In genomic region chr7:139249406-139250210, GRCm38 (mm10) we compare ENCODE assay signal across 8 mouse cellular contexts. TPM values are rescaled to one million over a fixed set of nuclear protein-coding genes. Genes with fewer than 3 reads are reported as not detected.
A peak's percentile ranks its signal among the peaks of the same experiment; 100 is the strongest.
DNase-seq lines count a peak whose midpoint lies in the region; ATAC-seq and TF ChIP-seq lines count a peak whose summit lies in the region.

No protein-coding gene starts in this region.

- H3K4me1 ChIP-seq in heart, embryonic 12.5 days (replicated peaks): peaks cover 81% of the 10 kb centered on the region
- peaks cover 4 to 17% of the 10 kb centered on the region in 2 experiments for H3K4me1 ChIP-seq in MEL (ENCODE audit: control insufficient read depth in 1 of 2, insufficient read depth in 2 of 2, low read length in 2 of 2)
- H3K4me1 ChIP-seq in heart, postnatal 0 days (ENCODE audit: control insufficient read depth, insufficient read depth): peaks cover 63% of the 10 kb centered on the region

- no peak for TF ChIP-seq POLR2A in MEL (IDR thresholded peaks at IDR 0.05; ENCODE audit: control insufficient read depth in 1 of 2, insufficient read depth in 1 of 2, low read depth in 1 of 2, low read length in 2 of 2, poor library complexity in 1 of 2)

- peak overlapping the region; percentile 86 for H3K9ac ChIP-seq in heart, embryonic 12.5 days
- H3K9ac ChIP-seq in MEL (ENCODE audit: control insufficient read depth, low read depth, low read length, poor library complexity, severe bottlenecking): no peak overlapping the region
- H3K9ac ChIP-seq in heart, postnatal 0 days (replicated peaks; ENCODE audit: low read depth, low read length): peak overlapping the region; percentile 85; the same call in 1 of the 2 replicates

- TF ChIP-seq EP300 in MEL (IDR thresholded peaks at IDR 0.05; ENCODE audit: low read depth in 1 of 2, low read length in 2 of 2): peak; percentile 50 to 51; a peak in 3 of 4 replicates
- no peak for TF ChIP-seq EP300 in heart, postnatal 0 days (IDR thresholded peaks at IDR 0.05; ENCODE audit: low read depth)

- no peaks in the 10 kb centered on the region for H3K9me3 ChIP-seq in heart, embryonic 12.5 days (replicated peaks)
- no peaks in the 10 kb centered on the region for H3K9me3 ChIP-seq in MEL (replicated peaks; ENCODE audit: insufficient read depth, low read length)
- no peaks in the 10 kb centered on the region for H3K9me3 ChIP-seq in heart, postnatal 0 days (replicated peaks; ENCODE audit: control insufficient read depth, low read length)

- H3K79me2 ChIP-seq in MEL (ENCODE audit: control insufficient read depth, insufficient read depth, low read length, poor library complexity): peaks cover 7% of the 10 kb centered on the region; the same call in 1 of the 2 replicates

- no peak for TF ChIP-seq RAD21 in MEL (IDR thresholded peaks at IDR 0.05; ENCODE audit: low read depth, low read length)

- H3K27me3 ChIP-seq in heart, embryonic 12.5 days (replicated peaks): no peaks in the 10 kb centered on the region
- H3K27me3 ChIP-seq in MEL (ENCODE audit: control insufficient read depth in 1 of 2, insufficient read depth in 2 of 2, low read length in 2 of 2): no peaks in the 10 kb centered on the region
- no peaks in the 10 kb centered on the region for H3K27me3 ChIP-seq in heart, postnatal 0 days (ENCODE audit: control insufficient read depth, insufficient read depth, low read length)

- H3K27ac ChIP-seq in heart, embryonic 12.5 days (ENCODE audit: poor library complexity, severe bottlenecking): peak overlapping the region; percentile 18; the same call in 1 of the 2 replicates
- no peak overlapping the region for H3K27ac ChIP-seq in MEL (ENCODE audit: control insufficient read depth, low read depth, low read length)
- H3K27ac ChIP-seq in heart, postnatal 0 days (ENCODE audit: low read depth): peak overlapping the region; percentile 91

- H3K4me3 ChIP-seq in heart, embryonic 12.5 days: peak overlapping the region; percentile 68
- peak overlapping the region; percentile 91 to 97; a peak in 3 of 4 replicates for H3K4me3 ChIP-seq in MEL (ENCODE audit: control insufficient read depth in 1 of 2, insufficient read depth in 1 of 2, low read depth in 2 of 2, low read length in 2 of 2)
- peak overlapping the region; percentile 88 for H3K4me3 ChIP-seq in heart, postnatal 0 days (ENCODE audit: low read depth, low read length)

- H3K36me3 ChIP-seq in heart, embryonic 12.5 days: peaks cover under 1% of the 10 kb centered on the region
- H3K36me3 ChIP-seq in MEL (ENCODE audit: control insufficient read depth in 1 of 2, insufficient read depth in 2 of 2, low read length in 2 of 2): 0 out of 4 replicates have a peak, but pooled peaks cover 0 to 3% of the 10 kb centered on the region in 2 experiments
- H3K36me3 ChIP-seq in heart, postnatal 0 days (replicated peaks; ENCODE audit: control insufficient read depth, insufficient read depth, low read length): no peaks in the 10 kb centered on the region

- no peak for TF ChIP-seq CTCF in MEL (IDR thresholded peaks at IDR 0.05 in 2 of 3, conservative IDR thresholded peaks at IDR 0.05 in 1 of 3; ENCODE audit: control insufficient read depth in 1 of 3, insufficient read depth in 1 of 3, low read depth in 2 of 3, low read length in 3 of 3, poor library complexity in 1 of 3, severe bottlenecking in 1 of 3)
- no peak for TF ChIP-seq CTCF in heart, postnatal 0 days (IDR thresholded peaks at IDR 0.05; ENCODE audit: low read depth)

- ATAC-seq in heart, embryonic 12.5 days (ENCODE audit: insufficient number of reproducible peaks, low FRiP score): no peak
- ATAC-seq in heart, postnatal 0 days (ENCODE audit: insufficient read depth, low read depth): no peak
- peak; percentile 34 for ATAC-seq in megakaryocyte-erythroid progenitor cell, adult 5-6 weeks (replicated peaks; ENCODE audit: low FRiP score, low TSS enrichment, poor library complexity, severe bottlenecking)

- peak overlapping the region; percentile 90 for H3K4me2 ChIP-seq in heart, embryonic 12.5 days
- peak overlapping the region; percentile 98 for H3K4me2 ChIP-seq in heart, postnatal 0 days (ENCODE audit: low read depth, low read length)

- no peak for DNase-seq in heart, postnatal 14 days
- peak; percentile 48 for DNase-seq in MEL (ENCODE audit: low read depth, low spot score)
- no peak for DNase-seq in heart, postnatal 0 days (ENCODE audit: low spot score)
- DNase-seq in urinary bladder, postnatal 25 days (ENCODE audit: low spot score): no peak
- no peak for DNase-seq in left cerebral cortex, postnatal 10 days (ENCODE audit: extremely low spot score in 1 of 2, low spot score in 2 of 2)
- DNase-seq in right cerebral cortex, adult 18-20 months: no peak

- 26% methylated on average over 7 of the region's 7 CpGs for WGBS in heart, embryonic 12.5 days
- WGBS in heart, postnatal 0 days: 30% methylated on average over 7 of the region's 7 CpGs

- intact Hi-C loops in heart, postnatal 14 days (cut with DNase I): loop anchor here (5.0 kb wide), 1 partner anchor 138 kb away; the partner anchor contains the start of gene Inpp5a
- intact Hi-C loops in left cerebral cortex, postnatal 10 days (cut with DNase I): no loop called here

TF ChIP-seq in MEL, 35 proteins besides CTCF, POLR2A, EP300 and RAD21 (continues in another document):
- TF ChIP-seq JUND (IDR thresholded peaks at IDR 0.05; ENCODE audit: low read depth, low read length) (no peak), TBP (IDR thresholded peaks at IDR 0.05; ENCODE audit: low read depth, low read length) (no peak), POLR2AphosphoS2 (IDR thresholded peaks at IDR 0.05; ENCODE audit: low read length) (no peak), NRF1 (IDR thresholded peaks at IDR 0.05; ENCODE audit: insufficient read depth, low read depth, low read length, poor library complexity, severe bottlenecking) (no peak), ELF1 (IDR thresholded peaks at IDR 0.05; ENCODE audit: low read depth, low read length) (no peak), RCOR1 (IDR thresholded peaks at IDR 0.05; ENCODE audit: low read depth, low read length) (peak; percentile 45), KAT2A (conservative IDR thresholded peaks at IDR 0.05; ENCODE audit: low read depth, low read length) (no peak), UBTF (IDR thresholded peaks at IDR 0.05; ENCODE audit: borderline replicate concordance, insufficient read depth, low read depth, low read length) (no peak), HCFC1 (IDR thresholded peaks at IDR 0.05; ENCODE audit: low read depth, low read length) (no peak), MXI1 (IDR thresholded peaks at IDR 0.05; ENCODE audit: low read depth, low read length) (peak; percentile 29; the same call in 1 of the 2 replicates), CHD1 (IDR thresholded peaks at IDR 0.05; ENCODE audit: low read depth, low read length) (no peak), TCF12 (IDR thresholded peaks at IDR 0.05; ENCODE audit: low read depth, low read length) (peak; percentile 54), GATA1 (IDR thresholded peaks at IDR 0.05; ENCODE audit: low read depth, low read length) (peak; percentile 80), NELFE (IDR thresholded peaks at IDR 0.05; ENCODE audit: low read depth, low read length) (no peak), ETS1 (IDR thresholded peaks at IDR 0.05; ENCODE audit: low read depth, low read length) (peak; percentile 33; the same call in 1 of the 2 replicates), MAZ (IDR thresholded peaks at IDR 0.05; ENCODE audit: low read depth, low read length) (0 out of 2 replicates have a peak, but pooled peaks have one; percentile 27)

RNA-seq across cellular contexts. Expression of gene Pwwp2b, which starts 1.3 kb away (rescaled TPM):
- polyA plus RNA-seq in heart, embryonic 12.5 days (2016; fragmentation: Nextera tagmentation; extraction: Ambion mirVana): 8.0 and 9.2 TPM in 2 replicates
- 1 to 10 TPM; 8.7 to 9.8 TPM for total RNA-seq in heart, postnatal 14 days (2021)
- total RNA-seq in MEL (2012; rRNA removed): 1.2 and 1.9 TPM in 2 replicates
- polyA plus RNA-seq in MEL (2012; ENCODE audit: insufficient read depth in 1 of 2, insufficient read length in 2 of 2, low read depth in 1 of 2, low replicate concordance in 2 of 2, missing spikeins in 1 of 2): 1 to 10 TPM in 1 of 2 experiments, not detected in 1; 4.3 TPM
- total RNA-seq in heart, postnatal 0 days (2014; rRNA removed; ENCODE audit: low replicate concordance): 9.0 and 9.4 TPM in 2 replicates
- 6.0 and 7.4 TPM in 2 replicates for polyA plus RNA-seq in heart, postnatal 0 days (2015; fragmentation: Nextera tagmentation; extraction: Ambion mirVana)
- total RNA-seq in megakaryocyte-erythroid progenitor cell, adult 5-6 weeks (2014; fragmentation: Nextera tagmentation): 1.4 and 2.4 TPM in 2 replicates
- 1.1 and 2.1 TPM in 2 replicates for total RNA-seq in megakaryocyte-erythroid progenitor cell, adult 5-6 weeks (2017)
- 10 to 100 TPM in 1 of 2 experiments, 1 to 10 TPM in 1; 8.5 to 11.0 TPM for total RNA-seq in left cerebral cortex, postnatal 10 days (2021)

RNA-seq across cellular contexts. Expression of gene Stk32c, which starts 36.5 kb away (rescaled TPM):
- polyA plus RNA-seq in heart, embryonic 12.5 days (2016; fragmentation: Nextera tagmentation; extraction: Ambion mirVana): 0.08 TPM in 1 of 2 replicates, not detected in the other
- total RNA-seq in heart, postnatal 14 days (2021): 1 to 10 TPM; 1.8 to 2.7 TPM
- total RNA-seq in MEL (2012; rRNA removed): 0.07 TPM in 1 of 2 replicates, not detected in the other
- polyA plus RNA-seq in MEL (2012; ENCODE audit: insufficient read depth in 1 of 2, insufficient read length in 2 of 2, low read depth in 1 of 2, low replicate concordance in 2 of 2, missing spikeins in 1 of 2): under 1 TPM in 1 of 2 experiments, not detected in 1; 0.21 TPM
- total RNA-seq in heart, postnatal 0 days (2014; rRNA removed; ENCODE audit: low replicate concordance): 0.31 and 0.42 TPM in 2 replicates
- 0.08 TPM in 1 of 2 replicates, not detected in the other for polyA plus RNA-seq in heart, postnatal 0 days (2015; fragmentation: Nextera tagmentation; extraction: Ambion mirVana)
- not detected in 2 replicates for total RNA-seq in megakaryocyte-erythroid progenitor cell, adult 5-6 weeks (2014; fragmentation: Nextera tagmentation)
- total RNA-seq in megakaryocyte-erythroid progenitor cell, adult 5-6 weeks (2017): 0.88 TPM in 1 of 2 replicates, not detected in the other
- total RNA-seq in left cerebral cortex, postnatal 10 days (2021): 100 to 1,000 TPM in 1 of 2 experiments, 10 to 100 TPM in 1; 95.7 to 101 TPM

RNA-seq across cellular contexts. Expression of gene Lrrc27, which starts 36.8 kb away (rescaled TPM):
- 2.7 and 3.4 TPM in 2 replicates for polyA plus RNA-seq in heart, embryonic 12.5 days (2016; fragmentation: Nextera tagmentation; extraction: Ambion mirVana)
- total RNA-seq in heart, postnatal 14 days (2021): 10 to 100 TPM; 17.6 to 20.8 TPM
- 0.54 and 1.0 TPM in 2 replicates for total RNA-seq in MEL (2012; rRNA removed)
- 1 to 10 TPM in 1 of 2 experiments, not detected in 1; 1.3 TPM for polyA plus RNA-seq in MEL (2012; ENCODE audit: insufficient read depth in 1 of 2, insufficient read length in 2 of 2, low read depth in 1 of 2, low replicate concordance in 2 of 2, missing spikeins in 1 of 2)
- total RNA-seq in heart, postnatal 0 days (2014; rRNA removed; ENCODE audit: low replicate concordance): 1.9 and 2.9 TPM in 2 replicates
- polyA plus RNA-seq in heart, postnatal 0 days (2015; fragmentation: Nextera tagmentation; extraction: Ambion mirVana): 3.9 and 5.0 TPM in 2 replicates
- total RNA-seq in megakaryocyte-erythroid progenitor cell, adult 5-6 weeks (2014; fragmentation: Nextera tagmentation): 2.4 TPM in 1 of 2 replicates, not detected in the other
- 0.56 and 1.4 TPM in 2 replicates for total RNA-seq in megakaryocyte-erythroid progenitor cell, adult 5-6 weeks (2017)
- 1 to 10 TPM; 4.6 to 5.0 TPM for total RNA-seq in left cerebral cortex, postnatal 10 days (2021)

Comparison
In these comparisons a context has a peak if more than half of its experiments do, and no peak if none do; other contexts are left out.
1. RNA of gene Stk32c, which starts 36.5 kb away (total RNA-seq): 95.7 to 101 TPM in left cerebral cortex, postnatal 10 days; 1.8 to 2.7 TPM in heart, postnatal 14 days, 0.31 to 0.42 TPM in heart, postnatal 0 days, 0.07 TPM in MEL and 0.88 TPM in megakaryocyte-erythroid progenitor cell, adult 5-6 weeks; every median in the first group is over 10 times any median in the second.
2. Peak in every context shown above with its lines, with median percentiles within 50 percentile points of each other: H3K4me3 ChIP-seq.